In genomic region chr4:127314585-127314984, GRCm38 (mm10) we compare ENCODE assay signal across 10 mouse cellular contexts. TPM values are rescaled to one million over a fixed set of nuclear protein-coding genes. Genes with fewer than 3 reads are reported as not detected.
DNase-seq lines count a peak whose midpoint lies in the region; ATAC-seq and TF ChIP-seq lines count a peak whose summit lies in the region.
"Had no signal": no experiment of that assay in that cellular context is flagged by ENCODE, and none has a peak within 500 bp of the region (broad histone marks: within the 10 kb centered on the region; RNA-seq: fewer than 3 reads in every experiment).

No protein-coding gene starts in this region.

- 0 out of 2 replicates have a peak overlapping the region, but pooled peaks have one; percentile 77 for H3K27ac ChIP-seq in heart, embryonic 10.5 days
- H3K27ac ChIP-seq in lung, postnatal 0 days (ENCODE audit: low read length) = 0 out of 2 replicates have a peak overlapping the region, but pooled peaks have one; percentile 4
- H3K27ac ChIP-seq in hindbrain, postnatal 0 days = peak overlapping the region; percentile 5; the same call in 1 of the 2 replicates
- no peak overlapping the region for H3K27ac ChIP-seq in stomach, embryonic 14.5 days (ENCODE audit: low read length)

- no peak for TF ChIP-seq POLR2A in lung, adult 2 months (IDR thresholded peaks at IDR 0.05; ENCODE audit: borderline replicate concordance, extremely low read depth, low read depth, low read length)

- H3K9ac ChIP-seq in lung, postnatal 0 days (replicated peaks; ENCODE audit: low read depth) = no peak overlapping the region
- H3K9ac ChIP-seq in hindbrain, postnatal 0 days (replicated peaks; ENCODE audit: low read length) = peak overlapping the region; percentile 70; the same call in 1 of the 2 replicates
- no peak overlapping the region for H3K9ac ChIP-seq in stomach, embryonic 14.5 days (replicated peaks; ENCODE audit: low read depth, low read length)

- ATAC-seq in lung, postnatal 0 days = no peak
- ATAC-seq in hindbrain, postnatal 0 days = no peak
- no peak for ATAC-seq in stomach, embryonic 14.5 days (ENCODE audit: insufficient number of reproducible peaks, insufficient read depth, low FRiP score, low read depth)

- no peaks in the 10 kb centered on the region for H3K9me3 ChIP-seq in heart, embryonic 10.5 days
- no peaks in the 10 kb centered on the region for H3K9me3 ChIP-seq in lung, postnatal 0 days (ENCODE audit: low read length)
- no peaks in the 10 kb centered on the region for H3K9me3 ChIP-seq in hindbrain, postnatal 0 days (ENCODE audit: low read length)
- no peaks in the 10 kb centered on the region for H3K9me3 ChIP-seq in stomach, embryonic 14.5 days (ENCODE audit: control insufficient read depth, low read depth, low read length)

- H3K27me3 ChIP-seq in heart, embryonic 10.5 days (ENCODE audit: insufficient read depth, poor library complexity, severe bottlenecking) = peaks cover 63% of the 10 kb centered on the region
- H3K27me3 ChIP-seq in lung, postnatal 0 days (replicated peaks; ENCODE audit: insufficient read depth, low read length) = 0 out of 2 replicates have a peak, but pooled peaks cover 5% of the 10 kb centered on the region
- no peaks in the 10 kb centered on the region for H3K27me3 ChIP-seq in hindbrain, postnatal 0 days (ENCODE audit: insufficient read depth, low read length)
- 0 out of 2 replicates have a peak, but pooled peaks cover 5% of the 10 kb centered on the region for H3K27me3 ChIP-seq in stomach, embryonic 14.5 days (ENCODE audit: control insufficient read depth, insufficient read depth, low read length)

- no peak for DNase-seq in heart, embryonic 10.5 days (ENCODE audit: low spot score)
- DNase-seq in heart, adult 8-10 months (ENCODE audit: low spot score) = no peak
- DNase-seq in lung, postnatal 0 days (ENCODE audit: low spot score) = no peak
- no peak for DNase-seq in lung, adult 2 months
- no peak for DNase-seq in hindbrain, postnatal 0 days (ENCODE audit: low spot score)
- no peak for DNase-seq in adipocyte (ENCODE audit: low spot score)
- no peak for DNase-seq in MN1 (ENCODE audit: low spot score)

- no peaks in the 10 kb centered on the region for H3K36me3 ChIP-seq in heart, embryonic 10.5 days
- no peaks in the 10 kb centered on the region for H3K36me3 ChIP-seq in lung, postnatal 0 days (ENCODE audit: insufficient read depth, low read length)
- H3K36me3 ChIP-seq in hindbrain, postnatal 0 days (ENCODE audit: insufficient read depth, low read length) = no peaks in the 10 kb centered on the region
- H3K36me3 ChIP-seq in stomach, embryonic 14.5 days (ENCODE audit: control insufficient read depth, insufficient read depth, low read length) = no peaks in the 10 kb centered on the region

- H3K4me2 ChIP-seq in lung, postnatal 0 days (replicated peaks; ENCODE audit: low read depth, low read length) = peak overlapping the region; percentile 81
- peak overlapping the region; percentile 92 for H3K4me2 ChIP-seq in hindbrain, postnatal 0 days (ENCODE audit: low read depth, low read length)
- 0 out of 2 replicates have a peak overlapping the region, but pooled peaks have one; percentile 79 for H3K4me2 ChIP-seq in stomach, embryonic 14.5 days (replicated peaks; ENCODE audit: low read depth, low read length)

- no peak for TF ChIP-seq CTCF in lung, postnatal 0 days (IDR thresholded peaks at IDR 0.05)
- no peak for TF ChIP-seq CTCF in lung, adult 2 months (IDR thresholded peaks at IDR 0.05; ENCODE audit: insufficient read depth, low read length)
- TF ChIP-seq CTCF in hindbrain, postnatal 0 days (IDR thresholded peaks at IDR 0.05; ENCODE audit: low read depth) = no peak

- no peak for TF ChIP-seq EP300 in lung, postnatal 0 days (IDR thresholded peaks at IDR 0.05)

- peaks cover 9% of the 10 kb centered on the region; the same call in 1 of the 2 replicates for H3K4me1 ChIP-seq in heart, embryonic 10.5 days
- H3K4me1 ChIP-seq in lung, postnatal 0 days (ENCODE audit: insufficient read depth, low read depth, low read length) = no peaks in the 10 kb centered on the region
- no peaks in the 10 kb centered on the region; the same call in 1 of the 2 replicates for H3K4me1 ChIP-seq in lung, adult 2 months (ENCODE audit: control insufficient read depth, insufficient read depth, low read length)
- no peaks in the 10 kb centered on the region for H3K4me1 ChIP-seq in hindbrain, postnatal 0 days (ENCODE audit: insufficient read depth, low read length)
- H3K4me1 ChIP-seq in stomach, embryonic 14.5 days (ENCODE audit: control insufficient read depth, insufficient read depth, low read length) = 0 out of 2 replicates have a peak, but pooled peaks cover 5% of the 10 kb centered on the region

- H3K4me3 ChIP-seq in heart, embryonic 10.5 days = peak overlapping the region; percentile 63
- H3K4me3 ChIP-seq in lung, postnatal 0 days (ENCODE audit: low read depth, low read length) = no peak overlapping the region
- no peak overlapping the region for H3K4me3 ChIP-seq in lung, adult 2 months (replicated peaks; ENCODE audit: extremely low read depth, low read depth, low read length)
- peak overlapping the region; percentile 58 for H3K4me3 ChIP-seq in hindbrain, postnatal 0 days (ENCODE audit: low read length)
- no peak overlapping the region for H3K4me3 ChIP-seq in stomach, embryonic 14.5 days (ENCODE audit: low read depth, low read length)

- 41% methylated on average over 9 of the region's 9 CpGs for WGBS in heart, embryonic 10.5 days
- WGBS in lung, postnatal 0 days = 48% methylated on average over 9 of the region's 9 CpGs
- 61% methylated on average over 9 of the region's 9 CpGs for WGBS in lung, adult 2 months
- WGBS in hindbrain, postnatal 0 days = 50% methylated on average over 9 of the region's 9 CpGs
- 49% methylated on average over 9 of the region's 9 CpGs for WGBS in stomach, embryonic 14.5 days

RNA-seq across cellular contexts. Expression of gene Gja4, which starts 0.7 kb away (rescaled TPM):
- 32.7 and 48.8 TPM in 2 replicates for polyA plus RNA-seq in heart, embryonic 10.5 days (2016; fragmentation: Nextera tagmentation; extraction: Ambion mirVana)
- total RNA-seq in heart, adult 8-10 months (2022) = 10 to 100 TPM in 2 of 4 experiments, 1 to 10 TPM in 2; 7.5 to 10.8 (median 9.1) TPM
- polyA plus RNA-seq in lung, postnatal 0 days (2015; fragmentation: Nextera tagmentation; extraction: Ambion mirVana) = 56.9 and 58.3 TPM in 2 replicates
- 159 and 211 TPM in 2 replicates for polyA plus RNA-seq in lung, adult 2 months (2012; rRNA removed)
- total RNA-seq in hindbrain, postnatal 0 days (2014; rRNA removed) = 20.8 and 30.8 TPM in 2 replicates
- polyA plus RNA-seq in hindbrain, postnatal 0 days (2015; fragmentation: Nextera tagmentation; extraction: Ambion mirVana) = 19.4 and 20.5 TPM in 2 replicates
- 20.3 and 20.7 TPM in 2 replicates for polyA plus RNA-seq in stomach, embryonic 14.5 days (2014; fragmentation: Nextera tagmentation; extraction: Ambion mirVana)

RNA-seq across cellular contexts. Expression of gene Gjb3, which starts 16.1 kb away (rescaled TPM):
- 0.90 and 3.2 TPM in 2 replicates for polyA plus RNA-seq in heart, embryonic 10.5 days (2016; fragmentation: Nextera tagmentation; extraction: Ambion mirVana)
- under 1 TPM in 1 of 4 experiments, not detected in 3; 0.14 TPM for total RNA-seq in heart, adult 8-10 months (2022)
- 2.9 and 3.3 TPM in 2 replicates for polyA plus RNA-seq in lung, postnatal 0 days (2015; fragmentation: Nextera tagmentation; extraction: Ambion mirVana)
- 3.1 and 7.3 TPM in 2 replicates for polyA plus RNA-seq in lung, adult 2 months (2012; rRNA removed)
- total RNA-seq in hindbrain, postnatal 0 days (2014; rRNA removed) = 0.21 and 0.83 TPM in 2 replicates
- 0.44 and 0.59 TPM in 2 replicates for polyA plus RNA-seq in hindbrain, postnatal 0 days (2015; fragmentation: Nextera tagmentation; extraction: Ambion mirVana)
- 4.3 and 5.2 TPM in 2 replicates for polyA plus RNA-seq in stomach, embryonic 14.5 days (2014; fragmentation: Nextera tagmentation; extraction: Ambion mirVana)
- total RNA-seq: gastrocnemius, adult 8-10 months had no signal

RNA-seq across cellular contexts. Expression of gene Gjb4, which starts 39.3 kb away (rescaled TPM):
- polyA plus RNA-seq in heart, embryonic 10.5 days (2016; fragmentation: Nextera tagmentation; extraction: Ambion mirVana) = not detected in 2 replicates
- not detected for total RNA-seq in heart, adult 8-10 months (2022)
- 0.27 and 0.31 TPM in 2 replicates for polyA plus RNA-seq in lung, postnatal 0 days (2015; fragmentation: Nextera tagmentation; extraction: Ambion mirVana)
- polyA plus RNA-seq in lung, adult 2 months (2012; rRNA removed) = 0.19 and 3.7 TPM in 2 replicates
- total RNA-seq in hindbrain, postnatal 0 days (2014; rRNA removed) = not detected in 2 replicates
- polyA plus RNA-seq in hindbrain, postnatal 0 days (2015; fragmentation: Nextera tagmentation; extraction: Ambion mirVana) = not detected in 2 replicates
- 0.35 TPM in 1 of 2 replicates, not detected in the other for polyA plus RNA-seq in stomach, embryonic 14.5 days (2014; fragmentation: Nextera tagmentation; extraction: Ambion mirVana)
- total RNA-seq: gastrocnemius, adult 8-10 months; layer of hippocampus, adult 8-10 months had no signal

RNA-seq across cellular contexts. Expression of gene Gjb5, which starts 43.4 kb away (rescaled TPM):
- polyA plus RNA-seq in heart, embryonic 10.5 days (2016; fragmentation: Nextera tagmentation; extraction: Ambion mirVana) = 0.58 and 1.8 TPM in 2 replicates
- under 1 TPM; 0.16 to 0.59 (median 0.30) TPM for total RNA-seq in heart, adult 8-10 months (2022)
- 1.7 and 1.9 TPM in 2 replicates for polyA plus RNA-seq in lung, postnatal 0 days (2015; fragmentation: Nextera tagmentation; extraction: Ambion mirVana)
- polyA plus RNA-seq in lung, adult 2 months (2012; rRNA removed) = 1.3 and 1.9 TPM in 2 replicates
- 0.40 and 0.73 TPM in 2 replicates for total RNA-seq in hindbrain, postnatal 0 days (2014; rRNA removed)
- polyA plus RNA-seq in hindbrain, postnatal 0 days (2015; fragmentation: Nextera tagmentation; extraction: Ambion mirVana) = 0.51 and 0.57 TPM in 2 replicates
- 0.38 and 1.0 TPM in 2 replicates for polyA plus RNA-seq in stomach, embryonic 14.5 days (2014; fragmentation: Nextera tagmentation; extraction: Ambion mirVana)
- total RNA-seq: gastrocnemius, adult 8-10 months; layer of hippocampus, adult 8-10 months had no signal

Comparison
In these comparisons a context has a peak if more than half of its experiments do, and no peak if none do; other contexts are left out.
1. H3K4me3 ChIP-seq: peak in heart, embryonic 10.5 days (single experiment) and hindbrain, postnatal 0 days (single experiment); none in lung, postnatal 0 days (single experiment), lung, adult 2 months (single experiment) and stomach, embryonic 14.5 days (single experiment).
2. Peak in every context shown above with its lines, with median percentiles within 50 percentile points of each other: H3K4me2 ChIP-seq.